Mouse (Mus musculus): ENCODE data around the gene Nedd9. TPM values are rescaled to one million over a fixed set of nuclear protein-coding genes. Genes with fewer than 3 reads are reported as not detected.

Gene Nedd9
- total and polyA plus RNA-seq, 3 experiments: 41.3 to 48.7 (median 42.5) TPM

DNA sequence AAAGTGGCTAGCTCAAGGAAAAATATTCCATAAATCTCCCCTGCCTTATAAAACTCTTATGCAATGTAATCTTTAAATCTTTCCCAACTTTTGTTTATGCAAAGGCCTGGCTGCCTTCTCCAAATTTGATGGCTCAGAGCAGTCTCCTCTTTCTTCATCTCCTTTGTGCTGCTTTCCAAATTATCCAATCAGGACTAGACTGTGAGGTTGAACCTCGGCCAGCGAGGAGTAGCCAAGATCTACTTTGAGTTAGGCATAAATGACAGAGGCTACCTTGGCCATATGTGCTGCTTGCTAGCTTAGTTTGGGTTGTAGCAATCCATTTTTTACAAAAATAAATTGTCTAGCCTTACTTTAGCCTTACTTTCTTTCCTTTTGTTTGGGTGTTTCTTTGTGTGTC lies 95.0 kb downstream of the Nedd9 start:
- no peak overlapping the region for H3K4me3 ChIP-seq (replicated peaks in 1 of 3; ENCODE audit: low read depth in 2 of 3, low read length in 2 of 3, poor library complexity in 1 of 3)
- dilution Hi-C loops (cut with MboI; ENCODE audit: extremely low pct_ligation_motif_present, extremely low pct_unique_long_range_greater_than_20kb, low sequenced_read_pairs): no loop called here
- no peak for TF ChIP-seq NELFE (IDR thresholded peaks at IDR 0.05; ENCODE audit: low read depth, low read length)
- TF ChIP-seq USF1 (IDR thresholded peaks at IDR 0.05; ENCODE audit: low read depth, low read length): no peak
- no peak for TF ChIP-seq BHLHE40 (IDR thresholded peaks at IDR 0.05; ENCODE audit: low read depth, low read length)
- no peak for TF ChIP-seq POLR2AphosphoS2 (IDR thresholded peaks at IDR 0.05; ENCODE audit: low read depth, low read length)
- TF ChIP-seq IRF4 (IDR thresholded peaks at IDR 0.05; ENCODE audit: low read depth, low read length): no peak
- no peak for TF ChIP-seq TCF12 (IDR thresholded peaks at IDR 0.05; ENCODE audit: low read depth, low read length)
- peaks cover 0 to 8% of the 10 kb centered on the region in 2 experiments; a peak in 1 of 4 replicates for H3K4me1 ChIP-seq (ENCODE audit: control insufficient read depth in 1 of 2, insufficient read depth in 2 of 2)
- H3K27me3 ChIP-seq (replicated peaks): no peaks in the 10 kb centered on the region
- H3K9ac ChIP-seq (ENCODE audit: insufficient read depth, low read depth): no peak overlapping the region
- in situ Hi-C loops (cut with MboI; ENCODE audit: low pct_ligation_motif_present, low pct_unique_long_range_greater_than_20kb, low sequenced_read_pairs): no loop called here
- peaks cover 0 to 25% of the 10 kb centered on the region in 2 experiments for H3K36me3 ChIP-seq (replicated peaks in 1 of 2; ENCODE audit: control insufficient read depth in 1 of 2, insufficient read depth in 1 of 2, low read length in 1 of 2)
- no peaks in the 10 kb centered on the region for H3K9me3 ChIP-seq (replicated peaks; ENCODE audit: low read length)
- H3K4me2 ChIP-seq (ENCODE audit: insufficient read depth, low read depth, poor library complexity, severe bottlenecking): no peak overlapping the region
- no peak overlapping the region for H3K27ac ChIP-seq (ENCODE audit: insufficient read depth, low read depth)
- no peak for DNase-seq (ENCODE audit: extremely low read depth)
- H3K79me2 ChIP-seq (replicated peaks; ENCODE audit: control insufficient read depth, extremely low read depth, insufficient read depth, poor library complexity, severe bottlenecking): peaks cover 5% of the 10 kb centered on the region; the same call in 1 of the 2 replicates

DNA sequence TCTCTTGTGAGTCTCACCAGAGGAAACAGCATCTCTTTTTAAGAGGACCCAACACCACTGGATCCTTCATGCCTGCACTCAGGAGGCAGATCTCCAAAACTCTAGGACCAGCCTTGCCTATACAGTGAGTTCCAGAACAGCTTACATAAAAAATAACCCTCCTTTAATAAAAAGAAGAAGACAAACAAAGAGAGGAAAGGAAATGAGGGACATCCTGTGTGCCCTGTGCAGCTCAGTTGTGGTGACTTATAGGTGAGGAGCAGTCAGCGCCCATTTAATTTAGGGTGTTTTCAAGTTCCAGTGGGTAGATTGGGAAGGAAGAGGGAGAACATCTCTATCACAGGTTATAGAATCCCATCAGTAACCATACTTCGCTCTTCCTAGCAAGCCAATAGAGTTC lies 96.5 kb downstream of the Nedd9 start:
- dilution Hi-C loops (cut with MboI; ENCODE audit: extremely low pct_ligation_motif_present, extremely low pct_unique_long_range_greater_than_20kb, low sequenced_read_pairs): no loop called here
- Histone ChIP-seq H3K4me2 (ENCODE audit: insufficient read depth, low read depth, poor library complexity, severe bottlenecking) (no peak overlapping the region), H3K27ac (ENCODE audit: insufficient read depth, low read depth) (no peak overlapping the region), H3K9me3 (replicated peaks; ENCODE audit: low read length) (no peaks in the 10 kb centered on the region), H3K4me1 (ENCODE audit: control insufficient read depth in 1 of 2, insufficient read depth in 2 of 2) (peaks cover 0 to 6% of the 10 kb centered on the region in 2 experiments; a peak in 1 of 4 replicates), H3K79me2 (replicated peaks; ENCODE audit: control insufficient read depth, extremely low read depth, insufficient read depth, poor library complexity, severe bottlenecking) (peaks cover 3% of the 10 kb centered on the region; the same call in 1 of the 2 replicates), H3K27me3 (replicated peaks) (no peaks in the 10 kb centered on the region), H3K4me3 (replicated peaks in 1 of 3; ENCODE audit: low read depth in 2 of 3, low read length in 2 of 3, poor library complexity in 1 of 3) (no peak overlapping the region), H3K9ac (ENCODE audit: insufficient read depth, low read depth) (no peak overlapping the region), H3K36me3 (replicated peaks in 1 of 2; ENCODE audit: control insufficient read depth in 1 of 2, insufficient read depth in 1 of 2, low read length in 1 of 2) (peaks cover 0 to 27% of the 10 kb centered on the region in 2 experiments)
- DNase-seq (ENCODE audit: extremely low read depth): no peak
- in situ Hi-C loops (cut with MboI; ENCODE audit: low pct_ligation_motif_present, low pct_unique_long_range_greater_than_20kb, low sequenced_read_pairs): no loop called here
- TF ChIP-seq NELFE (IDR thresholded peaks at IDR 0.05; ENCODE audit: low read depth, low read length) (no peak), NRF1 (IDR thresholded peaks at IDR 0.05; ENCODE audit: low read depth, low read length) (no peak), RCOR1 (conservative IDR thresholded peaks at IDR 0.05; ENCODE audit: low read depth, low read length) (no peak), POLR2A (IDR thresholded peaks at IDR 0.05; ENCODE audit: low read depth, low read length) (no peak), HCFC1 (IDR thresholded peaks at IDR 0.05; ENCODE audit: low read depth, low read length) (no peak), JUND (conservative IDR thresholded peaks at IDR 0.05; ENCODE audit: low read depth, low read length) (no peak), MEF2A (IDR thresholded peaks at IDR 0.05; ENCODE audit: borderline replicate concordance, low read depth, low read length) (no peak), ZNF384 (IDR thresholded peaks at IDR 0.05; ENCODE audit: low read depth, low read length) (no peak)

DNA sequence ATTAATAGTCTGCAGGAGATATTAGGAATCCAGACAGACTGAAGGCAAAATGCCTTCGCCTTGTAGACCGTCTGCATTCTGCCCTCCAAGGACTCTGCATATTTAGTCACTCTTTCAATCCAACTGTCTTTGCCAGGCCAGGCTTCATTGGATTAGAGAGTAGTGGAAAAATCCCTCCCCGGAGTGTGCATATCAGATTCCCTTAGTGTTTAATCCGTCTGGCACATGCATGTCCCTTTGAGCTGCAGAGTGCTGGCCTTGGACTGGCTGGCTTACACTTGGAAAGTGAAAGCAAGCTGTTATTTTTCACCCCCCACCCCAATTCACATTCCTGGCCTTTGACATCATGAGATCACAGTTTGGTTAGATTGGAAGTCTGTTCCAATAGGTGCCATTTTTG lies 100.6 kb downstream of the Nedd9 start:
- in situ Hi-C loops (cut with MboI; ENCODE audit: low pct_ligation_motif_present, low pct_unique_long_range_greater_than_20kb, low sequenced_read_pairs) (no loop called here), dilution Hi-C loops (cut with MboI; ENCODE audit: extremely low pct_ligation_motif_present, extremely low pct_unique_long_range_greater_than_20kb, low sequenced_read_pairs) (no loop called here)
- Histone ChIP-seq H3K4me1 (ENCODE audit: control insufficient read depth in 1 of 2, insufficient read depth in 2 of 2) (peaks cover 8 to 35% of the 10 kb centered on the region in 2 experiments), H3K36me3 (replicated peaks in 1 of 2; ENCODE audit: control insufficient read depth in 1 of 2, insufficient read depth in 1 of 2, low read length in 1 of 2) (peaks cover 2 to 36% of the 10 kb centered on the region in 2 experiments), H3K9me3 (replicated peaks; ENCODE audit: low read length) (no peaks in the 10 kb centered on the region), H3K27ac (ENCODE audit: insufficient read depth, low read depth) (no peak overlapping the region), H3K4me3 (replicated peaks in 1 of 3; ENCODE audit: low read depth in 2 of 3, low read length in 2 of 3, poor library complexity in 1 of 3) (no peak overlapping the region), H3K4me2 (ENCODE audit: insufficient read depth, low read depth, poor library complexity, severe bottlenecking) (no peak overlapping the region), H3K9ac (ENCODE audit: insufficient read depth, low read depth) (no peak overlapping the region), H3K27me3 (replicated peaks) (no peaks in the 10 kb centered on the region), H3K79me2 (replicated peaks; ENCODE audit: control insufficient read depth, extremely low read depth, insufficient read depth, poor library complexity, severe bottlenecking) (peaks cover 4% of the 10 kb centered on the region; the same call in 1 of the 2 replicates)
- TF ChIP-seq NELFE (IDR thresholded peaks at IDR 0.05; ENCODE audit: low read depth, low read length) (no peak), CHD2 (IDR thresholded peaks at IDR 0.05; ENCODE audit: low read length) (no peak)
- DNase-seq (ENCODE audit: extremely low read depth): no peak
